Mouse (Mus musculus) neural tube, embryonic 11.5 days (tissue): Measurements from ENCODE around the gene BC034090. TPM values are rescaled to one million over a fixed set of nuclear protein-coding genes. Genes with fewer than 3 reads are reported as not detected.
"Not testable (repeated sequence)": the region's sequence is repeated elsewhere in the genome, so short reads cannot be mapped to it uniquely, and the experiment has no call there.

Source experiments
- ATAC-seq: fragments of 200-750 bp; cut with Nextera tagmentation; 2 replicates; pipeline ENCODE4 v1.8.0; 2017; ENCODE audit warnings: moderate number of reproducible peaks, mild to moderate bottlenecking, moderate TSS enrichment, moderate library complexity; ENCODE audit not compliant: insufficient read depth, low FRiP score, low TSS enrichment
- DNase-seq: peaks from one replicate; pipeline ENCODE4 v3.0.0-alpha.2; 2015; ENCODE audit warnings: low spot score
- H3K27ac ChIP-seq: fragments of 300-500 bp; sonication (generic); 2 replicates; pipeline ENCODE4 v1.5.1; 2014; ENCODE audit warnings: low read depth, mild to moderate bottlenecking, low read length
- H3K27me3 ChIP-seq: fragments of 300-500 bp; sonication (generic); 2 replicates; pipeline ENCODE4 v1.6.1; 2014; ENCODE audit warnings: mild to moderate bottlenecking, low read length, mixed read lengths; ENCODE audit not compliant: control insufficient read depth, insufficient read depth
- H3K36me3 ChIP-seq: fragments of 300-500 bp; sonication (generic); 2 replicates; pipeline ENCODE4 v1.6.1; 2014; ENCODE audit warnings: mild to moderate bottlenecking, low read length, moderate library complexity, mixed read lengths; ENCODE audit not compliant: control insufficient read depth, insufficient read depth
- H3K4me1 ChIP-seq: fragments of 300-500 bp; sonication (generic); 2 replicates; pipeline ENCODE4 v1.6.1; 2014; ENCODE audit warnings: low read length, mixed read lengths; ENCODE audit not compliant: control insufficient read depth, insufficient read depth
- H3K4me2 ChIP-seq: fragments of 300-500 bp; sonication (generic); 2 replicates; pipeline ENCODE4 v1.6.1; 2014; ENCODE audit warnings: low read depth, mild to moderate bottlenecking, moderate library complexity
- H3K4me3 ChIP-seq: fragments of 300-500 bp; sonication (generic); 2 replicates; pipeline ENCODE4 v1.5.1; 2014; ENCODE audit warnings: low read depth, low read length
- H3K9ac ChIP-seq: fragments of 300-500 bp; sonication (generic); 2 replicates; pipeline ENCODE4 v1.6.1; 2014; ENCODE audit warnings: mild to moderate bottlenecking, low read length
- H3K9me3 ChIP-seq: fragments of 300-500 bp; sonication (generic); 2 replicates; pipeline ENCODE4 v1.6.1; 2016; ENCODE audit warnings: low read length; ENCODE audit not compliant: control insufficient read depth
- WGBS: fragments of 180-500 bp; shearing (Covaris S2); extraction: QIAGEN DNeasy Blood & Tissue Kit; methylation state at CpG from one replicate; pipeline ENCODE4 v1.1.7; 2014; 5-methylcytosine and 5-hydroxymethylcytosine counted together
- polyA plus RNA-seq: library from polyadenylated mRNA; unstranded; fragments of >200 nt; fragmentation: Nextera tagmentation; extraction: Ambion mirVana; gene quantifications from 2 replicates; pipeline ENCODE4 v1.2.1, GENCODE M21; 2014

BC034090 gene
- polyA plus RNA-seq, 1 experiment from 2014 or later: 4.1 TPM

DNA sequence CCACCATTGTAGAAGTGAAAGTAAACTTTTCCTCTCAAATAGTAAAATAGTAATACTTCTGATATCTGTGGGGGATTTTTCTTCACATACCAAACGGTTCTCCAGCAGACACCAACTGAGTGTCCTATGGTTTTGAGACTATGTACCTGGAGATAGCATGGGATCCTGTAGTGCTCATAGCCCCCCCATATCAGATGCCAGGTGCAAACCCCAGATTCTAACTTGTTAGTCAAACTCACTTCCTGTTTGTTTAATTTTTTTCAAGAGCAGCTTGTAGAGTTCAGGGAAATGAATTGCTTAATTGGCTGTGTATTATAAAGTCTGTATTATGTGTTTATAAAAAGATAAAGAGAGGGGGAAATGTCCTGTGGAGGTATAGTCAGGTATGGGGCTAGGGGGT is 69.8 kb downstream of the BC034090 start:
- peaks cover 1% of the 10 kb centered on the region for H3K36me3 ChIP-seq
- H3K27me3 ChIP-seq: no peaks in the 10 kb centered on the region
- H3K9me3 ChIP-seq: no peaks in the 10 kb centered on the region
- H3K4me3 ChIP-seq: no peak overlapping the region
- no peak for DNase-seq
- H3K4me2 ChIP-seq: no peak overlapping the region
- H3K27ac ChIP-seq: no peak overlapping the region
- no peak for ATAC-seq
- no peaks in the 10 kb centered on the region for H3K4me1 ChIP-seq
- WGBS: 84% methylated on average over 1 of the region's 1 CpGs
- H3K9ac ChIP-seq: no peak overlapping the region

GRCm38 (mm10) chr1:155173644-155174016 is 70.6 kb downstream of the BC034090 start:
- H3K4me1 ChIP-seq: not testable (repeated sequence)

DNA sequence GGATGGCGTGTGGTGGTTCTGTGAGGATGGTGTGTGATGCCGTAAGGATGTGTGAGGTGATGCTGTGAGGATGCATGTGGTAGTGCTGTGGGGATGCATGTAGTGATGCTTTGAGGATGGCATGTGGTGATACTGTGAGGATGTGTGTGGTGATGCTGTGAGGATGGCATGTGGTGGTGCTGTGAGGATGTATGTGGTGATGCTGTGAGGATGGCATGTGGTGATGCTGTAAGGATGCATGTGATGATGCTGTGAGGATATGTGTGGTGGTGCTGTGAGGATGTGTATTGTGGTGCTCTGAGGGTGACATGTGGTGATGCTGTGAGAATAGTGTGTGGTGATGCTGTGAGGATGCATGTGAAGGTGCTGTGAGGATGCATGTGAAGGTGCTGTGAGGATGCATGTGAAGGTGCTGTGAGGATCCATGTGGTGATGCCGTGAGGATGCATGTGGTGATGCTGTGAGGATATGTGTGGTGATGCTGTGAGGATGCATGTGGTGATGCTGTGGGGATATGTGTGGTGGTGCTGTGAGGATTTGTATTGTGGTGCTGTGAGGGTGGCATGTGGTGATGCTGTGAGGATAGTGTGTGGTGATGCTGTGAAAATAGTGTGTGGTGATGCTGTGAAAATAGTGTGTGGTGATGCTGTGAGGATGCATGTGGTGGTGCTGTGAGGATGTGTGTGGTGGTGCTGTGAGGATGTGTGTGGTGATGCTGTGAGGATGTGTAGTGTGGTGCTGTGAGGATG is 71.2 kb downstream of the BC034090 start:
- ATAC-seq: no peak
- 89% methylated on average over 3 of the region's 3 CpGs for WGBS
- Histone ChIP-seq H3K4me2 (no peak overlapping the region), H3K9me3 (no peaks in the 10 kb centered on the region), H3K27ac (no peak overlapping the region), H3K36me3 (no peaks in the 10 kb centered on the region), H3K27me3 (no peaks in the 10 kb centered on the region), H3K4me3 (no peak overlapping the region), H3K9ac (no peak overlapping the region), H3K4me1 (no peaks in the 10 kb centered on the region)
- no peak for DNase-seq

More at GRCm38 (mm10) chr1:155173644-155174016, 70.6 kb downstream of the BC034090 start:
- WGBS: 100% methylated on average over 1 of the region's 1 CpGs
- not testable (repeated sequence) for ATAC-seq, DNase-seq, H3K9ac ChIP-seq, H3K9me3 ChIP-seq, H3K27me3 ChIP-seq, H3K4me2 ChIP-seq, H3K27ac ChIP-seq, H3K36me3 ChIP-seq, H3K4me3 ChIP-seq

- ATAC-seq (no peak), DNase-seq (no peak)
- no peak overlapping the region for H3K27ac ChIP-seq
- H3K9ac ChIP-seq: no peak overlapping the region
- H3K9me3 ChIP-seq: no peaks in the 10 kb centered on the region
- no peak overlapping the region for H3K4me3 ChIP-seq
- no peaks in the 10 kb centered on the region for H3K4me1 ChIP-seq
- no peaks in the 10 kb centered on the region for H3K27me3 ChIP-seq
- H3K4me2 ChIP-seq: no peak overlapping the region
- H3K36me3 ChIP-seq: no peaks in the 10 kb centered on the region
Observed at GRCm38 (mm10) chr1:155169935-155170334, 74.3 kb downstream of the BC034090 start.

GRCm38 (mm10) chr1:155167453-155167852 is 76.8 kb downstream of the BC034090 start:
- ATAC-seq (no peak), DNase-seq (no peak)
- Histone ChIP-seq H3K4me3 (no peak overlapping the region), H3K9me3 (no peaks in the 10 kb centered on the region), H3K27ac (no peak overlapping the region), H3K9ac (no peak overlapping the region), H3K27me3 (no peaks in the 10 kb centered on the region), H3K36me3 (no peaks in the 10 kb centered on the region), H3K4me2 (no peak overlapping the region), H3K4me1 (no peaks in the 10 kb centered on the region)
- 91% methylated on average over 3 of the region's 3 CpGs for WGBS

Other genes with a start within 250 kb of the BC034090 start
- gene Ier5, start 144.8 kb downstream of the BC034090 start, polyA plus RNA-seq: 17.3 and 19.3 TPM in 2 replicates
- 0.37 and 1.2 TPM in 2 replicates for gene Mr1, start 97.6 kb downstream of the BC034090 start, polyA plus RNA-seq
- gene Stx6, start 85.7 kb downstream of the BC034090 start, polyA plus RNA-seq: 111 TPM in 2 replicates
- 15.0 TPM in 2 replicates for gene Xpr1, start 173.0 kb upstream of the BC034090 start, polyA plus RNA-seq